Comparison of ENCODE assay signal across 14 mouse cellular contexts in genomic region chr17:74122944-74123343, GRCm38 (mm10).
"Had no signal": no experiment of that assay in that cellular context is flagged by ENCODE, and none has a peak within 500 bp of the region (broad histone marks: within the 10 kb centered on the region; RNA-seq: fewer than 3 reads in every experiment).

No protein-coding gene starts in this region.

- H3K27ac ChIP-seq: kidney, postnatal 0 days; limb, embryonic 15.5 days; liver, embryonic 14.5 days; midbrain, embryonic 12.5 days; neural tube, embryonic 15.5 days had no signal

- ATAC-seq: midbrain, embryonic 16.5 days had no signal

- H3K4me3 ChIP-seq: limb, embryonic 15.5 days; midbrain, embryonic 12.5 days; neural tube, embryonic 15.5 days had no signal

- H3K36me3 ChIP-seq: limb, embryonic 15.5 days; midbrain, embryonic 12.5 days; neural tube, embryonic 15.5 days had no signal

- DNase-seq: kidney, adult 11 months; kidney, adult 9 months; kidney, postnatal 36 days; layer of hippocampus, adult 9-11 months; layer of hippocampus, postnatal 36 days; lung, adult 18-20 months; lung, postnatal 36 days; thymus, postnatal 4 days had no signal

- H3K4me1 ChIP-seq: limb, embryonic 15.5 days; midbrain, embryonic 12.5 days; neural tube, embryonic 15.5 days had no signal

- H3K27me3 ChIP-seq: limb, embryonic 15.5 days; midbrain, embryonic 12.5 days; neural tube, embryonic 15.5 days had no signal
